24 mouse cellular contexts compared by ENCODE assay signal in genomic region chr8:77742395-77742794, GRCm38 (mm10). TPM values are rescaled to one million over a fixed set of nuclear protein-coding genes. Genes with fewer than 3 reads are reported as not detected.
"Had no signal": no experiment of that assay in that cellular context is flagged by ENCODE, and none has a peak within 500 bp of the region (broad histone marks: within the 10 kb centered on the region; RNA-seq: fewer than 3 reads in every experiment).

No protein-coding gene starts in this region.

- H3K9me3 ChIP-seq: limb, embryonic 10.5 days; limb, embryonic 13.5 days; liver, embryonic 12.5 days; liver, embryonic 15.5 days; midbrain, embryonic 13.5 days had no signal

- H3K36me3 ChIP-seq: limb, embryonic 10.5 days; limb, embryonic 13.5 days; liver, embryonic 12.5 days; liver, embryonic 15.5 days; midbrain, embryonic 13.5 days had no signal

- H3K4me2 ChIP-seq: limb, embryonic 13.5 days; liver, embryonic 12.5 days; liver, embryonic 15.5 days; midbrain, embryonic 13.5 days had no signal

- H3K4me1 ChIP-seq: limb, embryonic 13.5 days; liver, embryonic 12.5 days; liver, embryonic 15.5 days; midbrain, embryonic 13.5 days had no signal

- H3K4me3 ChIP-seq: limb, embryonic 10.5 days; limb, embryonic 13.5 days; liver, embryonic 12.5 days; liver, embryonic 15.5 days; midbrain, embryonic 13.5 days; myocyte had no signal

- DNase-seq: kidney, adult 18-20 months; kidney, adult 9 months; kidney, postnatal 14 days; kidney, postnatal 4 days; liver; lung, adult 18-20 months; lung, postnatal 14 days; right cerebral cortex, adult 18-20 months; right cerebral cortex, postnatal 14 days; right cerebral cortex, postnatal 4 days; thymus, adult 2 months; thymus, postnatal 14 days; thymus, postnatal 4 days had no signal

- H3K27ac ChIP-seq: limb, embryonic 10.5 days; limb, embryonic 13.5 days; liver, embryonic 12.5 days; liver, embryonic 15.5 days; midbrain, embryonic 13.5 days; stomach, postnatal 0 days had no signal

- ATAC-seq: intestine, embryonic 16.5 days; liver, embryonic 12.5 days; midbrain, embryonic 13.5 days; midbrain, embryonic 16.5 days had no signal

- H3K27me3 ChIP-seq: limb, embryonic 13.5 days; liver, embryonic 12.5 days; liver, embryonic 15.5 days; midbrain, embryonic 13.5 days had no signal

- H3K9ac ChIP-seq: limb, embryonic 13.5 days; liver, embryonic 12.5 days; liver, embryonic 15.5 days; midbrain, embryonic 13.5 days had no signal

RNA-seq across cellular contexts. Expression of gene Ednra, which starts 18.1 kb away (rescaled TPM):
- total RNA-seq: megakaryocyte-erythroid progenitor cell, adult 5-6 weeks; monocyte, adult 5-6 weeks had no signal
